Mouse (Mus musculus) embryonic fibroblast, embryonic 13.5 days (primary cell): Measurements from ENCODE around the gene Taf15.

Experiments used
- CTCF ChIP-seq: IDR thresholded peaks from 2 replicates; pipeline ENCODE4 v1.5.1; 2011; ENCODE audit warnings: mild to moderate bottlenecking, control low read depth, low read length, moderate library complexity, borderline replicate concordance; ENCODE audit not compliant: insufficient read depth
- POLR2A ChIP-seq: IDR thresholded peaks from 2 replicates; pipeline ENCODE4 v1.6.1; 2011; ENCODE audit warnings: low read depth, mild to moderate bottlenecking, control low read depth, low read length, moderate library complexity

- no peak for TF ChIP-seq POLR2A
- no peak for TF ChIP-seq CTCF
Observed at GRCm38 (mm10) chr11:83522075-83522474, 49.2 kb downstream of the Taf15 start, which contains the start of gene Heatr9.
